Mouse (Mus musculus): Measurements from ENCODE around the gene Trp53inp2.

Trp53inp2 gene

GRCm38 (mm10) chr2:155382791-155383438, 2.1 kb downstream of the Trp53inp2 start:
- no peak for DNase-seq (ENCODE audit: extremely low read depth, insufficient read length, low spot score)

GRCm38 (mm10) chr2:155385090-155385489, 4.2 kb downstream of the Trp53inp2 start:
- peak; percentile 57 for DNase-seq (ENCODE audit: extremely low read depth, insufficient read length, low spot score)

GRCm38 (mm10) chr2:155385731-155386533, 5.1 kb downstream of the Trp53inp2 start:
- no peak for DNase-seq (ENCODE audit: extremely low read depth, insufficient read length, low spot score)

- no peak for DNase-seq (ENCODE audit: extremely low read depth, insufficient read length, low spot score)
Observed at GRCm38 (mm10) chr2:155386534-155386899, 5.7 kb downstream of the Trp53inp2 start.

GRCm38 (mm10) chr2:155387052-155387451, 6.2 kb downstream of the Trp53inp2 start:
- no peak for DNase-seq (ENCODE audit: extremely low read depth, insufficient read length, low spot score)

- no peak for DNase-seq (ENCODE audit: extremely low read depth, insufficient read length, low spot score)
Observed at GRCm38 (mm10) chr2:155388573-155388972, 7.7 kb downstream of the Trp53inp2 start.

GRCm38 (mm10) chr2:155394586-155394985, 13.7 kb downstream of the Trp53inp2 start:
- DNase-seq (ENCODE audit: extremely low read depth, insufficient read length, low spot score) = no peak

- DNase-seq (ENCODE audit: extremely low read depth, insufficient read length, low spot score) = no peak
Observed at GRCm38 (mm10) chr2:155400276-155400675, 19.4 kb downstream of the Trp53inp2 start.

GRCm38 (mm10) chr2:155401926-155402325, 21.1 kb downstream of the Trp53inp2 start:
- DNase-seq (ENCODE audit: extremely low read depth, insufficient read length, low spot score) = no peak

GRCm38 (mm10) chr2:155404635-155405034, 23.8 kb downstream of the Trp53inp2 start:
- no peak for DNase-seq (ENCODE audit: extremely low read depth, insufficient read length, low spot score)

- DNase-seq (ENCODE audit: extremely low read depth, insufficient read length, low spot score) = no peak
Observed at GRCm38 (mm10) chr2:155420911-155421310, 40.1 kb downstream of the Trp53inp2 start.

- DNase-seq (ENCODE audit: extremely low read depth, insufficient read length, low spot score) = no peak
Observed at GRCm38 (mm10) chr2:155436445-155436844, 55.6 kb downstream of the Trp53inp2 start.
